Mouse (Mus musculus): ENCODE results near the gene Ccdc155.

GRCm38 (mm10) chr7:45158991-45159390 lies 45.7 kb downstream of the Ccdc155 start:
- TF ChIP-seq CTCF (IDR thresholded peaks at IDR 0.05; ENCODE audit: borderline replicate concordance, extremely low read depth, insufficient read depth, insufficient read length) (no peak), POLR2A (IDR thresholded peaks at IDR 0.05; ENCODE audit: borderline replicate concordance, extremely low read depth, insufficient read depth, insufficient read length, poor library complexity, severe bottlenecking) (no peak)

Measured in brain, embryonic 14.5 days (tissue).